In the genomic region with DNA sequence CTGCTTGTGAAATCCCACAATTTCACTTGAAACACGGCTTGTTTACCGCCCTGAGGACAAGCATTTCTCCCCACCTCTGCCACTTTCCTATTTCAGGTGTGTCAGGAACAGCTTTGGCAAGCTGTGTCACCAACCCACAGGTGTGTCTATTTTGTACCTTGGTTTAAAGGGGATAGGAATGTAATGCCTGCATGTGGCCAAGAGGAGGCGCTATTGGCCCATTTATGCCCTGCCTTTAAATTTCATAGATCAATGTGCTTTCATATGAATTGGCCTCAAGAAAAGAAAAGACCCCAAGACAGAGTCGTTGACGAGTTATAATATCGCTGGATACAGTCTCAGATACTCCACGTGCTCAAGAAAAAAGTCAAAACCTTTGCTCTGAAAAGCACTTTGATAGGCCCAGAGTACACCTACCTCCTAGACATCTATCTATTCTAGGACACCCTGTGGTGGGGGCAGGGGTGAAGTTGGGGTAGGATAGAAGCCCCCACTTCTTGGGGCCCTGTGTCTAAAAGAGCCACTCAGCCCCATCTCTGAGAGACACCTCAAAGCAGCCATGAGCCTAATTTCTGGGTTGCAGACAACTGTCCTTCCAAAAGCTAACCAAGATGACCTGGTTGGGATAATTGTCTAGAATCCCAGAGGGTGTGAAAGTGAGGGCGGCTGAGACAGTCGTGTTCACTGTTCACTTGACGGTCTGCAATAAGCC, we compare ENCODE assay signal across 9 mouse cellular contexts. TPM values are rescaled to one million over a fixed set of nuclear protein-coding genes. Genes with fewer than 3 reads are reported as not detected.
DNase-seq lines count a peak whose midpoint lies in the region; ATAC-seq and TF ChIP-seq lines count a peak whose summit lies in the region.
"Had no signal": no experiment of that assay in that cellular context is flagged by ENCODE, and none has a peak within 500 bp of the region (broad histone marks: within the 10 kb centered on the region; RNA-seq: fewer than 3 reads in every experiment).

No protein-coding gene starts in this region.

- TF ChIP-seq CTCF in hindbrain, postnatal 0 days (IDR thresholded peaks at IDR 0.05; ENCODE audit: low read depth), result peak; percentile 56
- TF ChIP-seq CTCF in thymus, adult 2 months (IDR thresholded peaks at IDR 0.05; ENCODE audit: borderline replicate concordance, control insufficient read depth, extremely low read depth, insufficient read depth, low read length, poor library complexity), result no peak

- no peak for DNase-seq in hindbrain, postnatal 0 days (ENCODE audit: low spot score)
- peak; percentile 13 for DNase-seq in thymus, adult 2 months
- no peak for DNase-seq in thymus, postnatal 10 days (ENCODE audit: low spot score in 2 of 2)
- DNase-seq in spleen, adult 18-20 months, result no peak
- DNase-seq in right cerebral cortex, postnatal 4 days, result no peak

- no peak for TF ChIP-seq POLR2A in thymus, adult 2 months (IDR thresholded peaks at IDR 0.05; ENCODE audit: control insufficient read depth, extremely low read depth, insufficient read depth, low read length, poor library complexity)

- no peaks in the 10 kb centered on the region for H3K4me1 ChIP-seq in hindbrain, postnatal 0 days (ENCODE audit: insufficient read depth, low read length)
- peaks cover 2% of the 10 kb centered on the region for H3K4me1 ChIP-seq in hindbrain, embryonic 16.5 days (ENCODE audit: control insufficient read depth, insufficient read depth, low read depth, low read length)
- H3K4me1 ChIP-seq in thymus, adult 2 months (replicated peaks; ENCODE audit: control insufficient read depth, insufficient read depth, low read length), result no peaks in the 10 kb centered on the region
- no peaks in the 10 kb centered on the region for H3K4me1 ChIP-seq in stomach, embryonic 14.5 days (ENCODE audit: control insufficient read depth, insufficient read depth, low read length)

- H3K4me2 ChIP-seq in hindbrain, postnatal 0 days (ENCODE audit: low read depth, low read length), result no peak overlapping the region
- H3K4me2 ChIP-seq in hindbrain, embryonic 16.5 days (ENCODE audit: low read length), result no peak overlapping the region
- H3K4me2 ChIP-seq in stomach, embryonic 14.5 days (replicated peaks; ENCODE audit: low read depth, low read length), result no peak overlapping the region
- H3K4me2 ChIP-seq: heart, embryonic 15.5 days had no signal

- no peaks in the 10 kb centered on the region for H3K36me3 ChIP-seq in hindbrain, postnatal 0 days (ENCODE audit: insufficient read depth, low read length)
- H3K36me3 ChIP-seq in hindbrain, embryonic 16.5 days (ENCODE audit: control insufficient read depth, insufficient read depth, low read length), result peaks cover 2% of the 10 kb centered on the region; the same call in 1 of the 2 replicates
- H3K36me3 ChIP-seq in thymus, adult 2 months (ENCODE audit: control insufficient read depth, insufficient read depth, low read length), result no peaks in the 10 kb centered on the region
- no peaks in the 10 kb centered on the region for H3K36me3 ChIP-seq in stomach, embryonic 14.5 days (ENCODE audit: control insufficient read depth, insufficient read depth, low read length)
- H3K36me3 ChIP-seq: heart, embryonic 15.5 days had no signal

- no peak overlapping the region for H3K9ac ChIP-seq in hindbrain, postnatal 0 days (replicated peaks; ENCODE audit: low read length)
- no peak overlapping the region for H3K9ac ChIP-seq in hindbrain, embryonic 16.5 days (ENCODE audit: low read depth, low read length)
- no peak overlapping the region for H3K9ac ChIP-seq in stomach, embryonic 14.5 days (replicated peaks; ENCODE audit: low read depth, low read length)
- H3K9ac ChIP-seq: heart, embryonic 15.5 days had no signal

- no peak for ATAC-seq in hindbrain, postnatal 0 days
- ATAC-seq in hindbrain, embryonic 16.5 days, result no peak
- ATAC-seq in common myeloid progenitor, adult 5-6 weeks (replicated peaks; ENCODE audit: low read depth, poor library complexity, severe bottlenecking), result peak; percentile 48
- ATAC-seq in stomach, embryonic 14.5 days (ENCODE audit: insufficient number of reproducible peaks, insufficient read depth, low FRiP score, low read depth), result 0 out of 2 replicates have a peak, but pooled peaks have one; percentile 7

- no peaks in the 10 kb centered on the region for H3K9me3 ChIP-seq in hindbrain, postnatal 0 days (ENCODE audit: low read length)
- H3K9me3 ChIP-seq in hindbrain, embryonic 16.5 days (ENCODE audit: control insufficient read depth, low read length), result no peaks in the 10 kb centered on the region
- 0 out of 2 replicates have a peak, but pooled peaks cover under 1% of the 10 kb centered on the region for H3K9me3 ChIP-seq in stomach, embryonic 14.5 days (ENCODE audit: control insufficient read depth, low read depth, low read length)
- H3K9me3 ChIP-seq: heart, embryonic 15.5 days had no signal

- H3K27me3 ChIP-seq in hindbrain, postnatal 0 days (ENCODE audit: insufficient read depth, low read length), result no peaks in the 10 kb centered on the region
- no peaks in the 10 kb centered on the region for H3K27me3 ChIP-seq in hindbrain, embryonic 16.5 days (replicated peaks; ENCODE audit: control insufficient read depth, insufficient read depth, low read length)
- H3K27me3 ChIP-seq in thymus, adult 2 months (ENCODE audit: control insufficient read depth, insufficient read depth, low read length), result no peaks in the 10 kb centered on the region
- no peaks in the 10 kb centered on the region for H3K27me3 ChIP-seq in stomach, embryonic 14.5 days (ENCODE audit: control insufficient read depth, insufficient read depth, low read length)
- H3K27me3 ChIP-seq: heart, embryonic 15.5 days had no signal

- 37% methylated on average over 10 of the region's 10 CpGs for WGBS in hindbrain, postnatal 0 days
- 44% methylated on average over 10 of the region's 10 CpGs for WGBS in hindbrain, embryonic 16.5 days
- WGBS in thymus, adult 2 months, result 43% methylated on average over 10 of the region's 10 CpGs
- 37% methylated on average over 10 of the region's 10 CpGs for WGBS in stomach, embryonic 14.5 days

- H3K4me3 ChIP-seq in hindbrain, postnatal 0 days (ENCODE audit: low read length), result no peak overlapping the region
- no peak overlapping the region for H3K4me3 ChIP-seq in hindbrain, embryonic 16.5 days (ENCODE audit: low read length)
- no peak overlapping the region for H3K4me3 ChIP-seq in thymus, adult 2 months (ENCODE audit: control insufficient read depth, insufficient read depth, low read length)
- no peak overlapping the region for H3K4me3 ChIP-seq in stomach, embryonic 14.5 days (ENCODE audit: low read depth, low read length)
- H3K4me3 ChIP-seq: heart, embryonic 15.5 days had no signal

- H3K27ac ChIP-seq in hindbrain, postnatal 0 days, result no peak overlapping the region
- H3K27ac ChIP-seq in hindbrain, embryonic 16.5 days (ENCODE audit: low read depth, low read length), result no peak overlapping the region
- no peak overlapping the region for H3K27ac ChIP-seq in thymus, adult 2 months (ENCODE audit: control insufficient read depth, insufficient read depth, low read length)
- no peak overlapping the region for H3K27ac ChIP-seq in stomach, embryonic 14.5 days (ENCODE audit: low read length)
- H3K27ac ChIP-seq: heart, embryonic 15.5 days had no signal

RNA-seq across cellular contexts. Expression of gene Eif1b, which starts 9.3 kb away (rescaled TPM):
- total RNA-seq in hindbrain, postnatal 0 days (2014; rRNA removed), result 80.5 and 82.6 TPM in 2 replicates
- 325 and 329 TPM in 2 replicates for polyA plus RNA-seq in hindbrain, postnatal 0 days (2015; fragmentation: Nextera tagmentation; extraction: Ambion mirVana)
- 292 and 300 TPM in 2 replicates for polyA plus RNA-seq in hindbrain, embryonic 16.5 days (2015; fragmentation: Nextera tagmentation; extraction: Ambion mirVana)
- polyA plus RNA-seq in thymus, adult 2 months (2012; rRNA removed), result 94.4 and 113 TPM in 2 replicates
- total RNA-seq in common myeloid progenitor, adult 5-6 weeks (2017), result 118 and 145 TPM in 2 replicates
- polyA plus RNA-seq in stomach, embryonic 14.5 days (2014; fragmentation: Nextera tagmentation; extraction: Ambion mirVana), result 178 and 187 TPM in 2 replicates

RNA-seq across cellular contexts. Expression of gene Entpd3, which starts 38.3 kb away (rescaled TPM):
- 4.0 and 7.0 TPM in 2 replicates for total RNA-seq in hindbrain, postnatal 0 days (2014; rRNA removed)
- 3.7 and 4.4 TPM in 2 replicates for polyA plus RNA-seq in hindbrain, postnatal 0 days (2015; fragmentation: Nextera tagmentation; extraction: Ambion mirVana)
- 4.5 and 4.7 TPM in 2 replicates for polyA plus RNA-seq in hindbrain, embryonic 16.5 days (2015; fragmentation: Nextera tagmentation; extraction: Ambion mirVana)
- 2.0 TPM in 2 replicates for polyA plus RNA-seq in thymus, adult 2 months (2012; rRNA removed)
- total RNA-seq in common myeloid progenitor, adult 5-6 weeks (2017), result not detected in 2 replicates
- polyA plus RNA-seq in stomach, embryonic 14.5 days (2014; fragmentation: Nextera tagmentation; extraction: Ambion mirVana), result 6.3 and 7.7 TPM in 2 replicates

Comparison
In these comparisons a context has a peak if more than half of its experiments do, and no peak if none do; other contexts are left out.
1. ATAC-seq: peak in common myeloid progenitor, adult 5-6 weeks (single experiment) and stomach, embryonic 14.5 days (single experiment); none in hindbrain, postnatal 0 days (single experiment) and hindbrain, embryonic 16.5 days (single experiment).